Mouse (Mus musculus) neural tube, embryonic 11.5 days (tissue): ENCODE data around the gene Dnah7c. TPM values are rescaled to one million over a fixed set of nuclear protein-coding genes. Genes with fewer than 3 reads are reported as not detected.
"Not testable (repeated sequence)": the region's sequence is repeated elsewhere in the genome, so short reads cannot be mapped to it uniquely, and the experiment has no call there.

ENCODE experiments used
- ATAC-seq: fragments of 200-750 bp; cut with Nextera tagmentation; 2 replicates; pipeline ENCODE4 v1.8.0; 2017; ENCODE audit warnings: moderate number of reproducible peaks, mild to moderate bottlenecking, moderate TSS enrichment, moderate library complexity; ENCODE audit not compliant: insufficient read depth, low FRiP score, low TSS enrichment
- DNase-seq: peaks from one replicate; pipeline ENCODE4 v3.0.0-alpha.2; 2015; ENCODE audit warnings: low spot score
- H3K27ac ChIP-seq: fragments of 300-500 bp; sonication (generic); 2 replicates; pipeline ENCODE4 v1.5.1; 2014; ENCODE audit warnings: low read depth, mild to moderate bottlenecking, low read length
- H3K27me3 ChIP-seq: fragments of 300-500 bp; sonication (generic); 2 replicates; pipeline ENCODE4 v1.6.1; 2014; ENCODE audit warnings: mild to moderate bottlenecking, low read length, mixed read lengths; ENCODE audit not compliant: control insufficient read depth, insufficient read depth
- H3K36me3 ChIP-seq: fragments of 300-500 bp; sonication (generic); 2 replicates; pipeline ENCODE4 v1.6.1; 2014; ENCODE audit warnings: mild to moderate bottlenecking, low read length, moderate library complexity, mixed read lengths; ENCODE audit not compliant: control insufficient read depth, insufficient read depth
- H3K4me1 ChIP-seq: fragments of 300-500 bp; sonication (generic); 2 replicates; pipeline ENCODE4 v1.6.1; 2014; ENCODE audit warnings: low read length, mixed read lengths; ENCODE audit not compliant: control insufficient read depth, insufficient read depth
- H3K4me2 ChIP-seq: fragments of 300-500 bp; sonication (generic); 2 replicates; pipeline ENCODE4 v1.6.1; 2014; ENCODE audit warnings: low read depth, mild to moderate bottlenecking, moderate library complexity
- H3K4me3 ChIP-seq: fragments of 300-500 bp; sonication (generic); 2 replicates; pipeline ENCODE4 v1.5.1; 2014; ENCODE audit warnings: low read depth, low read length
- H3K9ac ChIP-seq: fragments of 300-500 bp; sonication (generic); 2 replicates; pipeline ENCODE4 v1.6.1; 2014; ENCODE audit warnings: mild to moderate bottlenecking, low read length
- H3K9me3 ChIP-seq: fragments of 300-500 bp; sonication (generic); 2 replicates; pipeline ENCODE4 v1.6.1; 2016; ENCODE audit warnings: low read length; ENCODE audit not compliant: control insufficient read depth
- WGBS: fragments of 180-500 bp; shearing (Covaris S2); extraction: QIAGEN DNeasy Blood & Tissue Kit; methylation state at CpG from one replicate; pipeline ENCODE4 v1.1.7; 2014; 5-methylcytosine and 5-hydroxymethylcytosine counted together
- polyA plus RNA-seq: library from polyadenylated mRNA; unstranded; fragments of >200 nt; fragmentation: Nextera tagmentation; extraction: Ambion mirVana; gene quantifications from 2 replicates; pipeline ENCODE4 v1.2.1, GENCODE M21; 2014

Gene Dnah7c
- polyA plus RNA-seq, 1 experiment from 2014 or later = 0.08 TPM

DNA sequence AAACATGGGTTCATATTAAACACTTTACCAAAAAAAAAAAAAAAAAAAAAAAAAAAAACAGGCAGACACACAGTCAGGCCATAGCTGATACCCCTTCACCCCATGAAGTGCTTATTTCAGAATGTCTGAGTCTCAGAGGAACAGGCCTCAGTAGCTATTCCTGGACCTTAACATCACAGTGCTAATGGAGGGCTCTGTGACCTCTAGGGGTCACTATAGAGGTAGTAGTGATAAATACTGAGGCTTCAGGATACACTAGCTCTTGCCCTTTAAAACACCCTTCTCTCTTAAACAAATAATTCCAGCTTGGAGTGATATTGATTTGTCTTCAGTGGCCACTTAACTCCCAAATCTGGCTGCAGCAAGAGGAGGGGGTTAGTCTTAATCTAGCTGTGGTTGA, 343.9 kb downstream of the Dnah7c start:
- H3K4me2 ChIP-seq, H3K9ac ChIP-seq, H3K4me3 ChIP-seq, H3K27me3 ChIP-seq, H3K27ac ChIP-seq, DNase-seq, H3K36me3 ChIP-seq, H3K4me1 ChIP-seq, H3K9me3 ChIP-seq, ATAC-seq: not testable (repeated sequence)

DNA sequence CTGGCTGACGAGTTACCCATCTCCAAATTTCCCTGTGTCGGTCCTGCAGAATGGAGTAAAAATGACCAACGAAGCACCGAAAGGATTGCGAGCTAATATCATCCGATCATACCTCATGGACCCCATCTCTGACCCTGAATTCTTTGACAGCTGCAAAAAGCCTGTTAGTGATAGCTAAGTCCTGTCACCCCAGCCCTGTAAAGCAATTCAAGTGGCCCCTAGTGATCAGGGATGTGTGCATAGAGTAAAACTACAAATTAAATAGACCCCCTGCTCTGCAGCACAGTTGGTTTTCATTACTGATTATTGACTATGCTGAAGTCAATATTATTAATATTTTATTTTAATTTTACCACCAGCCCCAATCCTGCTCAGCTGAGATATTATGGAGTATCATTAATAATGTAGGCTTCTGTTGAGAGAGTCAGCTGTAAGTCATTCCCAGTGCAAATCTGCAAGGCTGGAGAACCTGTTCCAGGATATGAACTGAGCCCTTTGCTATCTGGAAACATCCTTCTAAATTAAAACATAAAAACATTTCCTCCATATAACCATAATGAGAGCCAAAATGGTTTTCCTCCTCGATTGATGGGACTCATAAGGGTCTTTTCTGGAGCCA, 344.8 kb downstream of the Dnah7c start:
- H3K4me3 ChIP-seq, H3K27ac ChIP-seq, H3K27me3 ChIP-seq, H3K9me3 ChIP-seq, H3K9ac ChIP-seq, ATAC-seq, DNase-seq, H3K4me1 ChIP-seq, H3K4me2 ChIP-seq, H3K36me3 ChIP-seq: not testable (repeated sequence)
- WGBS = 85% methylated on average over 7 of the region's 7 CpGs

DNA sequence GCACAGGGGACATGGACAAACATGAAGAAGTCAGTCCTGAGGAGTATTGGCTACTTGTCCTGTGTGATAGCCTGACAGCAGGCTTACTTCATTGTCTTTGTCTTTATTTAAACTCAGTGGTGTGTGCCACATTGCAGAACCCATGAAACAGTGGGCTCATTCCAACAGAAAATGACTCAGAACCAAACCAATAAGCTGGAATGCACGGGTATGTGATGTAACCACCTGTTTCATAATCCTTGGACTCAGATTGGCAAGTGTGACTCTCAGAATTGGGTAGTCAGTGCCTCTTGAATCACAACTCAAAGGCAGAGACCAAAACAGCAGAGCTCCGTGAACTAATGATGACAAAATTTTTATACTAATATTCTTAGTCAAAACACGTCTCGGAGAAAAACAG, 356.8 kb downstream of the Dnah7c start:
- not testable (repeated sequence) for ATAC-seq, H3K4me1 ChIP-seq, H3K27me3 ChIP-seq

DNA sequence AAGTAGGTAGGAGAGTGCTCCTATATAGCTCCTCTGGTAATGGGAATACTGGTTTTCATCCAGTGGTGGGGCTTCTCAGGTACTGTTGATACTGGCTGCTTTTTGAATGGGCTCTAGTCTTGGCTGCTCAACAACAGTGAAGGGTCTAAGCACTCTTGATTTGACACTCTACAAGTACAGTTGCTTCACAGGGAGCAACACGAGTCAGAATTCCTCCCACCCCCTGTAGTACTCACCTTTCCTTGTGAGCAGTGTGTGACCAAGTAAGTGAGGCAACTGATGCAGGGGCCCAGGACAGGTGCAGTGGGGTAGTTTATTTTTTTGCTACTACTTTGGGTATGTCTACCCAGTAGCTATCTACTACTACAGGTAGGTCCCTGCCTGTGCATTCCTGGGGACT, 379.7 kb downstream of the Dnah7c start:
- Histone ChIP-seq H3K9ac (no peak overlapping the region), H3K4me3 (no peak overlapping the region), H3K9me3 (no peaks in the 10 kb centered on the region), H3K27me3 (no peaks in the 10 kb centered on the region), H3K4me1 (no peaks in the 10 kb centered on the region), H3K27ac (no peak overlapping the region), H3K4me2 (no peak overlapping the region), H3K36me3 (peaks cover 2% of the 10 kb centered on the region; the same call in 1 of the 2 replicates)
- ATAC-seq = 0 out of 2 replicates have a peak, but pooled peaks have one; percentile 31
- WGBS = 93% methylated on average over 1 of the region's 1 CpGs
- DNase-seq = no peak

More for the DNA sequence above, 356.8 kb downstream of the Dnah7c start:
- WGBS = 90% methylated on average over 4 of the region's 4 CpGs
- H3K4me3 ChIP-seq, DNase-seq, H3K27ac ChIP-seq, H3K4me2 ChIP-seq, H3K9ac ChIP-seq, H3K9me3 ChIP-seq, H3K36me3 ChIP-seq: not testable (repeated sequence)

DNA sequence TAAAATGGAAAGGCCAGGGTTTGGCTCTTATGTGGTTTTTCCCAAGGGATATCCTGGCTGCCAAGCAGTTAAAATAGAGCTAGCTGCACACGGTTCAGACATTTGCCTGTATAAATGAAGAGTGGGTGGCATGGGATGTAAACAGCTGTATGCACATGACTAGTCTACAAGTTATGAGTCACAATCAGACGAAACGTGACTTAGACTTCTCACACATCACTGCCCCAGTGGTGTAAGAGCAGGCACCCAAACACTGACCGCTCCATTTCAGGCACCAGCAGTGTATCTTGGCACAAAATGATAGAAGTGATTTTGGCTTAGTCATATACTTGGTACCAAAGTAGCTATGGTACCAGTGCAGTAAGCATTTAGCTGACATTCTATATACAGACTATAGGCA, 383.2 kb downstream of the Dnah7c start:
- WGBS = 94% methylated on average over 4 of the region's 4 CpGs
- H3K4me1 ChIP-seq, H3K4me2 ChIP-seq, H3K36me3 ChIP-seq, DNase-seq, H3K4me3 ChIP-seq, H3K9ac ChIP-seq, ATAC-seq, H3K27ac ChIP-seq, H3K9me3 ChIP-seq, H3K27me3 ChIP-seq: not testable (repeated sequence)

DNA sequence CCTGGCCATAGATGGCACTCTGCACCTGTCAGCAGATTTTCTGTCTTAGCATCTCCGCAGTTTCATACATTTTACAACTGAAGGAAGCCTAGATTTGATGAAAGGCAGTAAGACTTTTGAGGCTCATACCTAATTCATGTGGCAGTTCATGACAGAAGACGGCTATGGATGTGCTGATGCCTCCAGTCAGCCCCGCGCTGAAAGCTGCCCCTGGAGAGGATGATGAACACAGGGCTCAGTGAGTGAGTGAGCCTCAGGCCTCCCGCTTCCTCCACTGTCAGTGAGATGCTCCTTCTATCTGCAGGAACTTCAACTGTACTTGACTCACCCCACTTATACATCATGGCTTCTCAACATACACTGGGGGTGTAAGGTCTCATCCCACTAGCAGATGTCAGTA, 392.5 kb downstream of the Dnah7c start:
- Histone ChIP-seq H3K4me3 (no peak overlapping the region), H3K27me3 (no peaks in the 10 kb centered on the region), H3K9me3 (no peaks in the 10 kb centered on the region), H3K4me2 (no peak overlapping the region), H3K27ac (no peak overlapping the region), H3K4me1 (no peaks in the 10 kb centered on the region), H3K9ac (no peak overlapping the region), H3K36me3 (peaks cover 6% of the 10 kb centered on the region; the same call in 1 of the 2 replicates)
- ATAC-seq = no peak
- DNase-seq = no peak
- 92% methylated on average over 5 of the region's 5 CpGs for WGBS

DNA sequence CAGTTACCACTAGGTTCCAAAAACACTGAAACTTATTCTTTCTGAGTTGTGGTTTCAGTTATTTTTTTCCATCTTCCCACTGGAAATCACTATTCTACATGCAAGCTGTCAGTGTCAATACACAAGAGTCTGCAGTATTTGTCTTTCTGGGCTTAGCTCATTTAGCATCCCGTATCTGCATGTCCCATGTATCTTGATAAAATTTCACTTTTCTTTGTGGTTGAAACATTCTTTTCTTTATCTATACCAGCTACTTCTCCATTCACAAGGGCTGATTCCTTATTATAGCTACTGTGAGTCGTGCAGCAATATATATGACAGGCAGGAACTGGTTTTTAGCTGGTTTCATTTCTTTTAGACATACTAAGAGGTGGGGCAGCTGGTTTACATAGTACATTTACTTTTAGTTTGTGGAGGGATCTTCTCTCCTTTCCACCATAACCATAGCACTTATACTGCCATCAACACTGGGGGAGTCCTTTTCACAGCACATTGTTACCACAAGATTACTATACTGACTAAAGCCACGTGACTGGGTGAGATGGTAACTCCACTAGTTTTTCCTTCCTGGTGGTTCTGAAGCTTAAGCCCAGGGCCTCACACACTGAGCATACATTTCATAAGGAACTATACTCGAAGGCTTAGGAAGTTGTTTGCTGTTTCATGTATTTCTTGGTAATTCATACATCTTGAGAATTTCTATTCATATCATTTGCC, 397.0 kb downstream of the Dnah7c start:
- Histone ChIP-seq H3K9ac (no peak overlapping the region), H3K27me3 (no peaks in the 10 kb centered on the region), H3K4me3 (no peak overlapping the region), H3K36me3 (peaks cover 6% of the 10 kb centered on the region), H3K4me2 (no peak overlapping the region), H3K4me1 (no peaks in the 10 kb centered on the region), H3K9me3 (no peaks in the 10 kb centered on the region), H3K27ac (no peak overlapping the region)
- 87% methylated on average over 4 of the region's 4 CpGs for WGBS
- ATAC-seq (no peak), DNase-seq (no peak)

DNA sequence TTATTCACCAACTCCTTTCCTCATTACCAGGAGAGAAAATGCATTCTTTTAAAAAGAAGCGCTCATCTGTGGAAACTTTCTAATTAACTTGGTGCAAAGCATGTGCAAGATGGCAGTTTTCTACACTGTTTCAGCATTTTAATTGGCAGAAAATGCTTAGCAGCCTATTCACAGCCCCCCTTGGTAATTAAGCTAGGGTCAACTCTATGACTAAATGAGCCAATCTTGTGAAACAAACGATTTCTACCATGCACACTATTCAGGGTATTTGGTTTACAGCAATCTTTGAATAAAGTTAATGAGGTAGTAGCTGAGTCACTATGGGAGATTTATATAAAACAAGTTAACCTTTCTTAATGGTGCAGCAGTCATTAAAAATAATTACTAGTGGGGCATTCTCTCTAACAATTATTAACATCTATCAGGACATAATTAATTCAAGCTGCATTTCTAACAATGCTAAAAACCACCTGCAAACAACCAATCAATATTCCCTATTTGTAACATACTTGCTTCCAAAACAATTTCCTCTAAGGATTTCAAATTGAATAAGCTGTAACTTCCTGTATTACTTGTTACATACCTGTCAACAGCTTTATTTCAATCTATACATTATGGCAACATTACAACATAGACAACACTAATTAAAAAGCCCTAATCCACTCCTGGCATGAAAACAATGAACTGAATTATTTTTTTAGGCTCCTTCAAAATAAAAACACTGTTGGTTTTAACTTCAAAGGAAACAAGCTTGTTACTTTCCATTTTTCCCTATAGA, 404.9 kb downstream of the Dnah7c start:
- no peak for DNase-seq

More for the DNA sequence above, 404.9 kb downstream of the Dnah7c start:
- H3K4me2 ChIP-seq = no peak overlapping the region
- no peak for ATAC-seq
- H3K36me3 ChIP-seq = no peaks in the 10 kb centered on the region
- no peak overlapping the region for H3K9ac ChIP-seq
- no peak overlapping the region for H3K27ac ChIP-seq
- no peaks in the 10 kb centered on the region for H3K4me1 ChIP-seq
- H3K27me3 ChIP-seq = no peaks in the 10 kb centered on the region
- no peaks in the 10 kb centered on the region for H3K9me3 ChIP-seq
- 73% methylated on average over 2 of the region's 2 CpGs for WGBS
- no peak overlapping the region for H3K4me3 ChIP-seq
